Mouse (Mus musculus) kidney, adult 2 months (tissue): ENCODE measurements around the gene Zfp963. TPM values are rescaled to one million over a fixed set of nuclear protein-coding genes. Genes with fewer than 3 reads are reported as not detected.

Experiments
- DNase-seq: peaks from one replicate; pipeline ENCODE4 v3.0.0; 2021
- H3K27ac ChIP-seq: fragments of 200-500 bp; 2 replicates; pipeline ENCODE4 v1.5.1; 2012; ENCODE audit warnings: low read depth, low read length, control low read depth, inconsistent platforms; ENCODE audit not compliant: insufficient read depth
- H3K27me3 ChIP-seq: fragments of 200-500 bp; replicated peaks from 2 replicates; pipeline ENCODE4 v1.6.1; 2012; ENCODE audit warnings: mild to moderate bottlenecking, moderate library complexity, low read length, inconsistent platforms; ENCODE audit not compliant: control insufficient read depth, insufficient read depth
- H3K36me3 ChIP-seq: fragments of 200-500 bp; 2 replicates; pipeline ENCODE4 v1.6.1; 2012; ENCODE audit warnings: mild to moderate bottlenecking, moderate library complexity, low read length, inconsistent platforms; ENCODE audit not compliant: control insufficient read depth, insufficient read depth
- H3K4me1 ChIP-seq: fragments of 200-500 bp; 2 replicates; pipeline ENCODE4 v1.6.1; 2011; ENCODE audit warnings: low read length; ENCODE audit not compliant: control insufficient read depth, insufficient read depth
- H3K4me3 ChIP-seq: fragments of 200-500 bp; 2 replicates; pipeline ENCODE4 v1.5.1; 2011; ENCODE audit warnings: mild to moderate bottlenecking, low read depth, low read length, control low read depth; ENCODE audit not compliant: insufficient read depth
- CTCF ChIP-seq: fragments of 200-500 bp; conservative IDR thresholded peaks from 2 replicates; pipeline ENCODE4 v1.5.1; 2011; ENCODE audit warnings: low read depth, mild to moderate bottlenecking, control low read depth, low read length, moderate library complexity, mixed read lengths; ENCODE audit not compliant: insufficient read depth, insufficient read length
- POLR2A ChIP-seq: fragments of 200-500 bp; IDR thresholded peaks from one replicate; pipeline ENCODE4 v1.6.1; 2011; ENCODE audit warnings: low read depth, low read length, control low read depth
- WGBS: fragments of 180-500 bp; shearing (Covaris S2); methylation state at CpG from one replicate; pipeline ENCODE4 v1.1.7; 2018; 5-methylcytosine and 5-hydroxymethylcytosine counted together
- polyA plus RNA-seq: library from polyadenylated mRNA; depleted of rRNA; stranded (reverse); fragments of >200 nt; gene quantifications from 2 replicates; pipeline ENCODE4 v1.2.3, GENCODE M21; 2012

Zfp963 gene
- polyA plus RNA-seq, 1 experiment: 2.5 TPM

GRCm38 (mm10) chr8:69791415-69792068 is 41.8 kb upstream of the Zfp963 start:
- peak; percentile 38 for DNase-seq
- Histone ChIP-seq H3K27me3 (no peaks in the 10 kb centered on the region), H3K4me3 (peak overlapping the region; percentile 68), H3K36me3 (no peaks in the 10 kb centered on the region), H3K4me1 (peaks cover 7% of the 10 kb centered on the region; the same call in 1 of the 2 replicates), H3K27ac (peak overlapping the region; percentile 41)
- TF ChIP-seq POLR2A (no peak), CTCF (no peak)
- 1% methylated on average over 47 of the region's 48 CpGs for WGBS

GRCm38 (mm10) chr8:69790773-69791367 is 41.1 kb upstream of the Zfp963 start, which contains the start of the genes Atp13a1 and Zfp866:
Gene Atp13a1 (plus strand): TSS chr8:69791163.
Gene Zfp866 (minus strand): TSS chr8:69791178.
- WGBS: under 1% methylated on average over 38 of the region's 38 CpGs
- Histone ChIP-seq H3K4me3 (peak within 1 kb of the TSS; percentile 68), H3K27me3 (no peaks in the 10 kb centered on the region), H3K4me1 (peaks cover 7% of the 10 kb centered on the region; the same call in 1 of the 2 replicates), H3K27ac (peak within 1 kb of the TSS; percentile 87), H3K36me3 (no peaks in the 10 kb centered on the region)
- DNase-seq: peak; percentile 95
- TF ChIP-seq POLR2A (peak; percentile 59), CTCF (no peak)

GRCm38 (mm10) chr8:69790364-69790763 is 40.6 kb upstream of the Zfp963 start:
- Histone ChIP-seq H3K4me3 (peak overlapping the region; percentile 68), H3K4me1 (peaks cover 7% of the 10 kb centered on the region; the same call in 1 of the 2 replicates), H3K27me3 (no peaks in the 10 kb centered on the region), H3K27ac (peak overlapping the region; percentile 87), H3K36me3 (no peaks in the 10 kb centered on the region)
- DNase-seq: peak; percentile 37
- WGBS: 21% methylated on average over 11 of the region's 11 CpGs
- no peak for TF ChIP-seq POLR2A
- no peak for TF ChIP-seq CTCF

GRCm38 (mm10) chr8:69789731-69790130 is 40.0 kb upstream of the Zfp963 start:
- Histone ChIP-seq H3K36me3 (no peaks in the 10 kb centered on the region), H3K4me3 (no peak overlapping the region), H3K4me1 (peaks cover 7% of the 10 kb centered on the region; the same call in 1 of the 2 replicates), H3K27me3 (no peaks in the 10 kb centered on the region), H3K27ac (no peak overlapping the region; the same call in 1 of the 2 replicates)
- WGBS: 47% methylated on average over 5 of the region's 5 CpGs
- peak; percentile 15 for DNase-seq
- TF ChIP-seq POLR2A (no peak), CTCF (no peak)

GRCm38 (mm10) chr8:69789105-69789504 is 39.3 kb upstream of the Zfp963 start:
- WGBS: 87% methylated on average over 5 of the region's 5 CpGs

GRCm38 (mm10) chr8:69777111-69777510 is 27.3 kb upstream of the Zfp963 start:
- no peaks in the 10 kb centered on the region for H3K27me3 ChIP-seq
- 62% methylated on average over 12 of the region's 12 CpGs for WGBS
- TF ChIP-seq POLR2A: no peak
- no peak for TF ChIP-seq CTCF

More at GRCm38 (mm10) chr8:69789105-69789504, 39.3 kb upstream of the Zfp963 start:
- Histone ChIP-seq H3K27me3 (no peaks in the 10 kb centered on the region), H3K4me1 (peaks cover 7% of the 10 kb centered on the region; the same call in 1 of the 2 replicates), H3K27ac (no peak overlapping the region), H3K4me3 (no peak overlapping the region), H3K36me3 (no peaks in the 10 kb centered on the region)
- DNase-seq: no peak
- no peak for TF ChIP-seq POLR2A
- no peak for TF ChIP-seq CTCF

GRCm38 (mm10) chr8:69775149-69775534 is 25.4 kb upstream of the Zfp963 start:
- no peak for DNase-seq
- Histone ChIP-seq H3K4me3 (no peak overlapping the region), H3K27me3 (no peaks in the 10 kb centered on the region), H3K27ac (no peak overlapping the region), H3K4me1 (no peaks in the 10 kb centered on the region), H3K36me3 (no peaks in the 10 kb centered on the region)
- 46% methylated on average over 2 of the region's 2 CpGs for WGBS
- TF ChIP-seq POLR2A (no peak), CTCF (no peak)

More at GRCm38 (mm10) chr8:69777111-69777510, 27.3 kb upstream of the Zfp963 start:
- H3K4me3 ChIP-seq: no peak overlapping the region
- H3K4me1 ChIP-seq: no peaks in the 10 kb centered on the region
- no peak for DNase-seq
- no peak overlapping the region for H3K27ac ChIP-seq
- no peaks in the 10 kb centered on the region for H3K36me3 ChIP-seq
